Mouse (Mus musculus) bone marrow, adult 2 months (tissue): ENCODE results near the gene Trim28.
A peak's percentile ranks its signal among the peaks of the same experiment; 100 is the strongest.

Source experiments
- CTCF ChIP-seq: fragments of 200-500 bp; IDR thresholded peaks from 2 replicates; pipeline ENCODE4 v1.5.1; 2011; ENCODE audit warnings: low read length, control low read depth; ENCODE audit not compliant: control insufficient read depth, insufficient read depth
- POLR2A ChIP-seq: fragments of 200-500 bp; IDR thresholded peaks from 2 replicates; pipeline ENCODE4 v1.6.1; 2011; ENCODE audit warnings: low read depth, mild to moderate bottlenecking, control low read depth, low read length, borderline replicate concordance; ENCODE audit not compliant: control insufficient read depth

- no peak; the same call in 1 of the 2 replicates for TF ChIP-seq CTCF
- peak; percentile 83; the same call in 1 of the 2 replicates for TF ChIP-seq POLR2A
These were observed 25.2 kb downstream of the Trim28 start for GRCm38 (mm10) chr7:13023928-13024731.
